Mouse (Mus musculus): ENCODE results near the gene Myo18b. TPM values are rescaled to one million over a fixed set of nuclear protein-coding genes. Genes with fewer than 3 reads are reported as not detected.

The Myo18b gene
- polyA plus RNA-seq, 1 experiment from 2014 or later: 0.39 TPM

- Histone ChIP-seq H3K9ac (replicated peaks; ENCODE audit: low read length) (no peak overlapping the region), H3K4me2 (replicated peaks; ENCODE audit: low read depth, low read length) (no peak overlapping the region), H3K27ac (ENCODE audit: low read length) (no peak overlapping the region), H3K27me3 (ENCODE audit: insufficient read depth, low read length) (no peaks in the 10 kb centered on the region), H3K9me3 (ENCODE audit: low read length) (no peaks in the 10 kb centered on the region), H3K4me3 (ENCODE audit: low read length) (no peak overlapping the region), H3K36me3 (ENCODE audit: insufficient read depth, low read length) (peaks cover 2% of the 10 kb centered on the region; the same call in 1 of the 2 replicates), H3K4me1 (ENCODE audit: insufficient read depth, low read length) (peaks cover 8% of the 10 kb centered on the region)
- 91% methylated on average over 5 of the region's 5 CpGs for WGBS
- no peak for ATAC-seq (ENCODE audit: low FRiP score, low TSS enrichment)
Observed at GRCm38 (mm10) chr5:112925422-112925821, 29.3 kb upstream of the Myo18b start.

- H3K4me3 ChIP-seq (ENCODE audit: low read length): no peak overlapping the region
- 85% methylated on average over 8 of the region's 8 CpGs for WGBS
Observed at GRCm38 (mm10) chr5:112924806-112925205, 28.6 kb upstream of the Myo18b start.

GRCm38 (mm10) chr5:112923841-112924240 is 27.7 kb upstream of the Myo18b start:
- peaks cover 8% of the 10 kb centered on the region for H3K4me1 ChIP-seq (ENCODE audit: insufficient read depth, low read length)
- no peak overlapping the region for H3K4me3 ChIP-seq (ENCODE audit: low read length)
- H3K27me3 ChIP-seq (ENCODE audit: insufficient read depth, low read length): no peaks in the 10 kb centered on the region
- ATAC-seq (ENCODE audit: low FRiP score, low TSS enrichment): no peak
- no peak overlapping the region for H3K27ac ChIP-seq (ENCODE audit: low read length)
- no peaks in the 10 kb centered on the region for H3K36me3 ChIP-seq (ENCODE audit: insufficient read depth, low read length)
- no peak overlapping the region for H3K9ac ChIP-seq (replicated peaks; ENCODE audit: low read length)
- WGBS: 95% methylated on average over 14 of the region's 14 CpGs
- H3K9me3 ChIP-seq (ENCODE audit: low read length): no peaks in the 10 kb centered on the region
- H3K4me2 ChIP-seq (replicated peaks; ENCODE audit: low read depth, low read length): no peak overlapping the region

More at GRCm38 (mm10) chr5:112924806-112925205, 28.6 kb upstream of the Myo18b start:
- Histone ChIP-seq H3K4me1 (ENCODE audit: insufficient read depth, low read length) (peaks cover 8% of the 10 kb centered on the region), H3K9ac (replicated peaks; ENCODE audit: low read length) (no peak overlapping the region), H3K9me3 (ENCODE audit: low read length) (no peaks in the 10 kb centered on the region), H3K27ac (ENCODE audit: low read length) (no peak overlapping the region), H3K36me3 (ENCODE audit: insufficient read depth, low read length) (peaks cover 2% of the 10 kb centered on the region; the same call in 1 of the 2 replicates), H3K27me3 (ENCODE audit: insufficient read depth, low read length) (no peaks in the 10 kb centered on the region), H3K4me2 (replicated peaks; ENCODE audit: low read depth, low read length) (no peak overlapping the region)
- no peak for ATAC-seq (ENCODE audit: low FRiP score, low TSS enrichment)

- no peak overlapping the region for H3K4me2 ChIP-seq (replicated peaks; ENCODE audit: low read depth, low read length)
- H3K4me3 ChIP-seq (ENCODE audit: low read length): no peak overlapping the region
- no peak for ATAC-seq (ENCODE audit: low FRiP score, low TSS enrichment)
- no peak overlapping the region for H3K27ac ChIP-seq (ENCODE audit: low read length)
- H3K36me3 ChIP-seq (ENCODE audit: insufficient read depth, low read length): no peaks in the 10 kb centered on the region
- no peaks in the 10 kb centered on the region for H3K27me3 ChIP-seq (ENCODE audit: insufficient read depth, low read length)
- no peaks in the 10 kb centered on the region; the same call in 1 of the 2 replicates for H3K4me1 ChIP-seq (ENCODE audit: insufficient read depth, low read length)
- no peaks in the 10 kb centered on the region for H3K9me3 ChIP-seq (ENCODE audit: low read length)
- H3K9ac ChIP-seq (replicated peaks; ENCODE audit: low read length): no peak overlapping the region
Observed at GRCm38 (mm10) chr5:112921914-112922313, 25.8 kb upstream of the Myo18b start.

- Histone ChIP-seq H3K27ac (ENCODE audit: low read length) (no peak overlapping the region), H3K4me1 (ENCODE audit: insufficient read depth, low read length) (peaks cover 4% of the 10 kb centered on the region)
- WGBS: 90% methylated on average over 5 of the region's 5 CpGs
Observed at GRCm38 (mm10) chr5:112910381-112910780, 14.2 kb upstream of the Myo18b start.

GRCm38 (mm10) chr5:112908169-112908614 is 12.0 kb upstream of the Myo18b start:
- Histone ChIP-seq H3K4me3 (ENCODE audit: low read length) (no peak overlapping the region), H3K27ac (ENCODE audit: low read length) (peak overlapping the region; percentile 2; the same call in 1 of the 2 replicates), H3K4me2 (replicated peaks; ENCODE audit: low read depth, low read length) (no peak overlapping the region), H3K36me3 (ENCODE audit: insufficient read depth, low read length) (no peaks in the 10 kb centered on the region), H3K9ac (replicated peaks; ENCODE audit: low read length) (no peak overlapping the region), H3K4me1 (ENCODE audit: insufficient read depth, low read length) (peaks cover 4% of the 10 kb centered on the region), H3K9me3 (ENCODE audit: low read length) (peaks cover 6% of the 10 kb centered on the region; the same call in 1 of the 2 replicates), H3K27me3 (ENCODE audit: insufficient read depth, low read length) (no peaks in the 10 kb centered on the region)
- WGBS: 53% methylated on average over 2 of the region's 2 CpGs
- peak; percentile 49 for ATAC-seq (ENCODE audit: low FRiP score, low TSS enrichment)

More at GRCm38 (mm10) chr5:112910381-112910780, 14.2 kb upstream of the Myo18b start:
- Histone ChIP-seq H3K9ac (replicated peaks; ENCODE audit: low read length) (no peak overlapping the region), H3K4me3 (ENCODE audit: low read length) (no peak overlapping the region), H3K4me2 (replicated peaks; ENCODE audit: low read depth, low read length) (no peak overlapping the region), H3K27me3 (ENCODE audit: insufficient read depth, low read length) (no peaks in the 10 kb centered on the region), H3K36me3 (ENCODE audit: insufficient read depth, low read length) (no peaks in the 10 kb centered on the region), H3K9me3 (ENCODE audit: low read length) (peaks cover 6% of the 10 kb centered on the region; the same call in 1 of the 2 replicates)
- ATAC-seq (ENCODE audit: low FRiP score, low TSS enrichment): no peak

GRCm38 (mm10) chr5:112907504-112907903 is 11.3 kb upstream of the Myo18b start:
- H3K4me1 ChIP-seq (ENCODE audit: insufficient read depth, low read length): peaks cover 4% of the 10 kb centered on the region
- H3K9ac ChIP-seq (replicated peaks; ENCODE audit: low read length): no peak overlapping the region
- H3K36me3 ChIP-seq (ENCODE audit: insufficient read depth, low read length): no peaks in the 10 kb centered on the region
- peaks cover 6% of the 10 kb centered on the region; the same call in 1 of the 2 replicates for H3K9me3 ChIP-seq (ENCODE audit: low read length)
- H3K4me2 ChIP-seq (replicated peaks; ENCODE audit: low read depth, low read length): no peak overlapping the region
- no peak overlapping the region for H3K4me3 ChIP-seq (ENCODE audit: low read length)
- no peak overlapping the region for H3K27ac ChIP-seq (ENCODE audit: low read length)
- no peaks in the 10 kb centered on the region for H3K27me3 ChIP-seq (ENCODE audit: insufficient read depth, low read length)
- 0 out of 2 replicates have a peak, but pooled peaks have one; percentile 59 for ATAC-seq (ENCODE audit: low FRiP score, low TSS enrichment)
- 30% methylated on average over 6 of the region's 6 CpGs for WGBS

- Histone ChIP-seq H3K27ac (ENCODE audit: low read length) (no peak overlapping the region), H3K4me1 (ENCODE audit: insufficient read depth, low read length) (no peaks in the 10 kb centered on the region), H3K4me3 (ENCODE audit: low read length) (no peak overlapping the region), H3K36me3 (ENCODE audit: insufficient read depth, low read length) (no peaks in the 10 kb centered on the region), H3K27me3 (ENCODE audit: insufficient read depth, low read length) (no peaks in the 10 kb centered on the region), H3K9ac (replicated peaks; ENCODE audit: low read length) (no peak overlapping the region), H3K4me2 (replicated peaks; ENCODE audit: low read depth, low read length) (no peak overlapping the region), H3K9me3 (ENCODE audit: low read length) (no peaks in the 10 kb centered on the region)
- 57% methylated on average over 5 of the region's 5 CpGs for WGBS
- ATAC-seq (ENCODE audit: low FRiP score, low TSS enrichment): no peak
Observed at GRCm38 (mm10) chr5:112893462-112894060, 2.6 kb downstream of the Myo18b start.

GRCm38 (mm10) chr5:112892411-112892810 is 3.8 kb downstream of the Myo18b start:
- no peak for ATAC-seq (ENCODE audit: low FRiP score, low TSS enrichment)
- Histone ChIP-seq H3K4me1 (ENCODE audit: insufficient read depth, low read length) (no peaks in the 10 kb centered on the region), H3K9ac (replicated peaks; ENCODE audit: low read length) (no peak overlapping the region), H3K4me3 (ENCODE audit: low read length) (no peak overlapping the region), H3K27ac (ENCODE audit: low read length) (no peak overlapping the region), H3K9me3 (ENCODE audit: low read length) (no peaks in the 10 kb centered on the region), H3K36me3 (ENCODE audit: insufficient read depth, low read length) (no peaks in the 10 kb centered on the region), H3K4me2 (replicated peaks; ENCODE audit: low read depth, low read length) (no peak overlapping the region), H3K27me3 (ENCODE audit: insufficient read depth, low read length) (no peaks in the 10 kb centered on the region)

- Histone ChIP-seq H3K4me3 (ENCODE audit: low read length) (no peak overlapping the region), H3K27ac (ENCODE audit: low read length) (no peak overlapping the region), H3K36me3 (ENCODE audit: insufficient read depth, low read length) (no peaks in the 10 kb centered on the region), H3K4me1 (ENCODE audit: insufficient read depth, low read length) (no peaks in the 10 kb centered on the region), H3K9me3 (ENCODE audit: low read length) (no peaks in the 10 kb centered on the region), H3K4me2 (replicated peaks; ENCODE audit: low read depth, low read length) (no peak overlapping the region), H3K27me3 (ENCODE audit: insufficient read depth, low read length) (no peaks in the 10 kb centered on the region), H3K9ac (replicated peaks; ENCODE audit: low read length) (no peak overlapping the region)
- WGBS: 59% methylated on average over 7 of the region's 7 CpGs
- no peak for ATAC-seq (ENCODE audit: low FRiP score, low TSS enrichment)
Observed at GRCm38 (mm10) chr5:112888651-112889050, 7.5 kb downstream of the Myo18b start.
